Mouse (Mus musculus) CH12.LX (cell line): ENCODE data around the gene Gcm1. TPM values are rescaled to one million over a fixed set of nuclear protein-coding genes. Genes with fewer than 3 reads are reported as not detected.

Source experiments
- DNase-seq: peaks from one replicate; pipeline ENCODE4 v3.0.0-alpha.2; 2013; ENCODE audit errors: extremely low read depth
- H3K27ac ChIP-seq: 2 replicates; pipeline ENCODE4 v1.5.1; 2012; ENCODE audit warnings: low read depth, mild to moderate bottlenecking, control low read depth, moderate library complexity; ENCODE audit not compliant: insufficient read depth
- H3K27me3 ChIP-seq: replicated peaks from 2 replicates; pipeline ENCODE3; 2012; ENCODE audit warnings: inconsistent platforms
- H3K36me3 ChIP-seq, 2 experiments: replicated peaks in 1 of 2; 2 replicates each; pipeline versions ENCODE3 to v1.6.1; 2012; ENCODE audit warnings: inconsistent platforms in 1 of 2, low read length in 1 of 2, mild to moderate bottlenecking in 1 of 2, mixed read lengths in 1 of 2, moderate library complexity in 1 of 2; ENCODE audit not compliant: control insufficient read depth in 1 of 2, insufficient read depth in 1 of 2
- H3K4me1 ChIP-seq, 2 experiments: 2 replicates each; pipeline ENCODE4 v1.6.1; 2012; ENCODE audit warnings: inconsistent platforms in 1 of 2, moderate library complexity in 1 of 2; ENCODE audit not compliant: insufficient read depth in 2 of 2, control insufficient read depth in 1 of 2
- H3K4me2 ChIP-seq: 2 replicates; pipeline ENCODE4 v1.6.1; 2012; ENCODE audit warnings: low read depth, mild to moderate bottlenecking, control low read depth; ENCODE audit not compliant: poor library complexity, insufficient read depth, severe bottlenecking
- H3K4me3 ChIP-seq, 3 experiments: fragments of 150-350 bp in 1 of 3; sonication (generic) in 1 of 3; replicated peaks in 1 of 3; 2 replicates each; pipeline versions ENCODE3 to v1.5.1; 2011 to 2012; ENCODE audit warnings: low read depth in 2 of 3, low read length in 2 of 3, mild to moderate bottlenecking in 2 of 3, moderate library complexity in 2 of 3, control low read depth in 1 of 3, improper control_type of control experiment in 1 of 3, inconsistent platforms in 1 of 3, mixed read lengths in 1 of 3; ENCODE audit not compliant: poor library complexity in 1 of 3
- H3K79me2 ChIP-seq: replicated peaks from 2 replicates; pipeline ENCODE4 v1.6.1; 2012; ENCODE audit warnings: mild to moderate bottlenecking, moderate library complexity; ENCODE audit not compliant: control insufficient read depth, poor library complexity, insufficient read depth, severe bottlenecking; ENCODE audit errors: extremely low read depth
- H3K9ac ChIP-seq: 2 replicates; pipeline ENCODE4 v1.6.1; 2012; ENCODE audit warnings: low read depth, mild to moderate bottlenecking, control low read depth, moderate library complexity; ENCODE audit not compliant: insufficient read depth
- H3K9me3 ChIP-seq: replicated peaks from 2 replicates; pipeline ENCODE3; 2012; ENCODE audit warnings: low read length, inconsistent platforms, mixed read lengths
- CTCF ChIP-seq, 2 experiments: IDR thresholded peaks in 1 of 2; conservative IDR thresholded peaks in 1 of 2; 2 replicates each; pipeline ENCODE4 v1.5.1; 2011 to 2012; ENCODE audit warnings: low read depth in 2 of 2, low read length in 2 of 2, improper control_type of control experiment in 1 of 2, inconsistent platforms in 1 of 2, mild to moderate bottlenecking in 1 of 2, moderate library complexity in 1 of 2
- E2F4 ChIP-seq: IDR thresholded peaks from 2 replicates; pipeline ENCODE4 v1.6.1; 2011; ENCODE audit warnings: low read depth, low read length, improper control_type of control experiment; ENCODE audit not compliant: insufficient replicate concordance
- ETS1 ChIP-seq: conservative IDR thresholded peaks from 2 replicates; pipeline ENCODE4 v1.6.1; 2012; ENCODE audit warnings: low read depth, mild to moderate bottlenecking, inconsistent platforms, low read length, improper control_type of control experiment, moderate library complexity
- IRF4 ChIP-seq: IDR thresholded peaks from 2 replicates; pipeline ENCODE4 v1.6.1; 2014; ENCODE audit warnings: low read depth, mild to moderate bottlenecking, inconsistent platforms, low read length, improper control_type of control experiment
- KAT2A ChIP-seq: IDR thresholded peaks from 2 replicates; pipeline ENCODE4 v1.6.1; 2012; ENCODE audit warnings: low read length, improper control_type of control experiment, inconsistent platforms; ENCODE audit not compliant: insufficient replicate concordance
- MAFK ChIP-seq: IDR thresholded peaks from 2 replicates; pipeline ENCODE4 v1.6.1; 2011; ENCODE audit warnings: low read length, improper control_type of control experiment; ENCODE audit not compliant: insufficient replicate concordance
- MAX ChIP-seq: IDR thresholded peaks from 2 replicates; pipeline ENCODE4 v1.6.1; 2011; ENCODE audit warnings: low read length, improper control_type of control experiment
- MAZ ChIP-seq: IDR thresholded peaks from 2 replicates; pipeline ENCODE4 v1.6.1; 2012; ENCODE audit warnings: low read depth, mild to moderate bottlenecking, inconsistent platforms, low read length, improper control_type of control experiment, moderate library complexity
- RAD21 ChIP-seq: IDR thresholded peaks from 2 replicates; pipeline ENCODE4 v1.6.1; 2011; ENCODE audit warnings: low read depth, mild to moderate bottlenecking, low read length, improper control_type of control experiment, moderate library complexity
- RCOR1 ChIP-seq: conservative IDR thresholded peaks from 2 replicates; pipeline ENCODE4 v1.6.1; 2012; ENCODE audit warnings: low read depth, mild to moderate bottlenecking, inconsistent platforms, low read length, improper control_type of control experiment
- SIN3A ChIP-seq: IDR thresholded peaks from 2 replicates; pipeline ENCODE4 v1.6.1; 2012; ENCODE audit warnings: low read length, improper control_type of control experiment, inconsistent platforms
- SMC3 ChIP-seq: IDR thresholded peaks from 2 replicates; pipeline ENCODE4 v1.6.1; 2011; ENCODE audit warnings: low read depth, low read length, improper control_type of control experiment
- TCF12 ChIP-seq: IDR thresholded peaks from 2 replicates; pipeline ENCODE4 v1.6.1; 2014; ENCODE audit warnings: low read depth, mild to moderate bottlenecking, inconsistent platforms, low read length, improper control_type of control experiment
- USF1 ChIP-seq: IDR thresholded peaks from 2 replicates; pipeline ENCODE4 v1.6.1; 2014; ENCODE audit warnings: low read depth, mild to moderate bottlenecking, inconsistent platforms, low read length, improper control_type of control experiment
- USF2 ChIP-seq: conservative IDR thresholded peaks from 2 replicates; pipeline ENCODE4 v1.6.1; 2011; ENCODE audit warnings: low read depth, low read length, improper control_type of control experiment
- dilution Hi-C: fragments of 300-500 bp; cut with MboI; formaldehyde crosslinking; loops from 2 replicates; pipeline ENCODE4 v1.14.3; 2020; ENCODE audit warnings: low sequenced_read_pairs; ENCODE audit not compliant: extremely low pct_unique_long_range_greater_than_20kb, extremely low pct_ligation_motif_present
- in situ Hi-C: fragments of 300-500 bp; cut with MboI; formaldehyde crosslinking; loops from 3 replicates; pipeline ENCODE4 v1.14.3; 2019; ENCODE audit warnings: low sequenced_read_pairs, low pct_ligation_motif_present, low pct_unique_long_range_greater_than_20kb, mixed read lengths
- polyA plus RNA-seq: library from polyadenylated mRNA; unstranded; fragments of >175 nt; gene quantifications from 2 replicates; pipeline ENCODE4 v1.2.1, GENCODE M21; 2012; ENCODE audit warnings: low read depth; ENCODE audit not compliant: insufficient read length
- total RNA-seq, 2 experiments: library from RNA; depleted of rRNA; stranded (reverse); fragments of 300-350 nt in 1 of 2; fragments of >200 nt in 1 of 2; gene quantifications; 2 replicates each; pipeline ENCODE4 v1.2.3; 2012 to 2014

The Gcm1 gene
- total and polyA plus RNA-seq, 3 experiments: not detected

DNA sequence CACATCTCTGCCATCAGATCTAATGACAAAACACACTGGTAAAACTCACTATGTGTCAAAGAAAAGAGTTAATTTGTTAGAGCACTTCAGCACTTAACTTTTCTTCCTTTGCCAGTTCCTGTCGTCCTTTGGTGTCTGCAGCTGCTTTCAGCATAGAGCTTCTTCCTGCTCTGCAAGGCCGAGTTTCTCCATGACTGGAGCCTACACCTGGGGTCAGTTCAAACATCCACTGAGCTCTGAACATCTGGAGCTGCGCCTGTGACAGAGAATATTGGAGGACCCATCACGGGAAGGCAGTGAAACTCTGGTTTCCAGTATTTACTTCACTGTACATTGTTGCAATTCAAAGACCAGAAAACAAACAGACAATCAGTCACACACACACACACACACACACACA, 49.7 kb downstream of the Gcm1 start:
- dilution Hi-C loops: no loop called here
- H3K36me3 ChIP-seq: peaks cover 35 to 66% of the 10 kb centered on the region in 2 experiments
- peaks cover 10% of the 10 kb centered on the region for H3K9me3 ChIP-seq
- H3K4me2 ChIP-seq: no peak overlapping the region
- H3K9ac ChIP-seq: no peak overlapping the region
- H3K27me3 ChIP-seq: no peaks in the 10 kb centered on the region
- H3K27ac ChIP-seq: no peak overlapping the region
- DNase-seq: no peak
- no peak overlapping the region for H3K4me3 ChIP-seq
- in situ Hi-C loops: no loop called here
- TF ChIP-seq CTCF (conservative IDR thresholded peaks at IDR 0.05 in 1 of 2, IDR thresholded peaks at IDR 0.05 in 1 of 2; ENCODE audit: low read depth in 2 of 2, low read length in 2 of 2) (no peak), ETS1 (no peak), USF1 (no peak), MAX (no peak), USF2 (no peak), RAD21 (no peak), RCOR1 (no peak), TCF12 (no peak), MAZ (no peak), IRF4 (no peak), E2F4 (no peak), SIN3A (no peak), KAT2A (no peak), SMC3 (no peak)
- no peaks in the 10 kb centered on the region; the same call in 1 of the 2 replicates for H3K79me2 ChIP-seq
- H3K4me1 ChIP-seq: peaks cover 0 to 29% of the 10 kb centered on the region in 2 experiments; a peak in 2 of 4 replicates

DNA sequence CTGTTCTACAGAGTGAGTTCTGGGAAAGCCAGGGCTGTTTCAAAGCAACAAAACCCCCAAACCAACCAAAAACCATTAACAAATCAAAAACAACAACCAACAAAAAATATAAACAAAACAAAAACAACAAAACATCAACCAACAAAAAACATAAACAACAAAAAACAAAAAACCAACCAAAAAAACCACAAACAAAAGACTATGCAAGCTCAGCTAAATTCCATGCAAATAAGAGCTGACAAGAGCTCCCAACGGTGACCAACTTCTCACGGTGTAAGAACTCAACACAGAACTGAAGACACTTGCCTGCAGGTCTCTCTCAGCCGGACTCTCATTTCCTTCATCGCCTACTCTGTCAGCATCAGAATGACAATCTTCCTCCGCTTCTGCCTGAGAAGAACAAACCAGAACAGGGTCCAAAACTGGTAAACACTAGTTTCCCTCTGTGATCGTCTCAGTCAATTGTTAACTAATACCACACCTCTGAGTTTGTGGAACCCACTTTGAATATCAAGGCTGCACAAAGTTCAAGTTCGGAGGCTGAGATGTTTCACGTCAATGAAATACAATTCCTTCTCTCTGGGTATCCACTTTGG, 52.3 kb downstream of the Gcm1 start:
- peak; percentile 71; the same call in 1 of the 2 replicates for TF ChIP-seq MAFK
- no peak for TF ChIP-seq E2F4
- no peak overlapping the region for H3K27ac ChIP-seq
- H3K27me3 ChIP-seq: no peaks in the 10 kb centered on the region
- H3K9me3 ChIP-seq: no peaks in the 10 kb centered on the region
- H3K4me1 ChIP-seq: peaks cover 4 to 37% of the 10 kb centered on the region in 2 experiments; a peak in 3 of 4 replicates
- in situ Hi-C loops: no loop called here
- dilution Hi-C loops: no loop called here
- H3K36me3 ChIP-seq: peaks cover 17 to 46% of the 10 kb centered on the region in 2 experiments
- H3K4me2 ChIP-seq: no peak overlapping the region
- H3K9ac ChIP-seq: no peak overlapping the region
- H3K79me2 ChIP-seq: no peaks in the 10 kb centered on the region; the same call in 1 of the 2 replicates
- DNase-seq: no peak
- no peak overlapping the region for H3K4me3 ChIP-seq
